Mouse (Mus musculus) thymus, adult 2 months (tissue): ENCODE results near the gene Bfar.
"Not testable (repeated sequence)": the region's sequence is repeated elsewhere in the genome, so short reads cannot be mapped to it uniquely, and the experiment has no call there.

ENCODE experiments used
- CTCF ChIP-seq: fragments of 200-500 bp; IDR thresholded peaks from 2 replicates; pipeline ENCODE4 v1.5.1; 2012; ENCODE audit warnings: mild to moderate bottlenecking, control low read depth, low read length, moderate library complexity, borderline replicate concordance; ENCODE audit not compliant: control insufficient read depth, poor library complexity, insufficient read depth; ENCODE audit errors: extremely low read depth
- POLR2A ChIP-seq: fragments of 200-500 bp; IDR thresholded peaks from 2 replicates; pipeline ENCODE4 v1.6.1; 2012; ENCODE audit warnings: mild to moderate bottlenecking, low read length, control low read depth, moderate library complexity; ENCODE audit not compliant: control insufficient read depth, poor library complexity, insufficient read depth; ENCODE audit errors: extremely low read depth

- TF ChIP-seq CTCF, POLR2A: not testable (repeated sequence)
Measured at GRCm38 (mm10) chr16:13748813-13749212, 77.2 kb downstream of the Bfar start.
